Mouse (Mus musculus) forebrain, embryonic 10.5 days (tissue): ENCODE measurements at regions not wholly inside any gene's neighbourhood (a gene's known extent, or its start where the extent isn't known, plus 50 kb on each side); places are given as distances from the start of the nearest gene placed in this dataset.

Experiments used
- DNase-seq: peaks from one replicate; pipeline ENCODE4 v3.0.0-alpha.2; 2017; ENCODE audit warnings: low spot score; ENCODE audit errors: extremely low spot score
- H3K27ac ChIP-seq: fragments of 300-500 bp; sonication (generic); 2 replicates; pipeline ENCODE4 v1.5.1; 2016; ENCODE audit warnings: mild to moderate bottlenecking
- H3K27me3 ChIP-seq: fragments of 300-500 bp; sonication (generic); 2 replicates; pipeline ENCODE4 v1.6.1; 2016; ENCODE audit warnings: mild to moderate bottlenecking; ENCODE audit not compliant: poor library complexity, severe bottlenecking
- H3K36me3 ChIP-seq: fragments of 300-500 bp; sonication (generic); replicated peaks from 2 replicates; pipeline ENCODE4 v1.6.1; 2016; ENCODE audit warnings: mild to moderate bottlenecking, moderate library complexity
- H3K4me1 ChIP-seq: fragments of 300-500 bp; sonication (generic); 2 replicates; pipeline ENCODE4 v1.6.1; 2016
- H3K4me3 ChIP-seq: fragments of 300-500 bp; sonication (generic); 2 replicates; pipeline ENCODE4 v1.5.1; 2016; ENCODE audit warnings: mild to moderate bottlenecking, moderate library complexity
- H3K9me3 ChIP-seq: fragments of 300-500 bp; sonication (generic); 2 replicates; pipeline ENCODE4 v1.6.1; 2016; ENCODE audit warnings: mild to moderate bottlenecking, moderate library complexity
- WGBS: fragments of 180-500 bp; shearing (Covaris S2); methylation state at CpG from one replicate; pipeline ENCODE4 v1.1.7; 2016; 5-methylcytosine and 5-hydroxymethylcytosine counted together

DNA sequence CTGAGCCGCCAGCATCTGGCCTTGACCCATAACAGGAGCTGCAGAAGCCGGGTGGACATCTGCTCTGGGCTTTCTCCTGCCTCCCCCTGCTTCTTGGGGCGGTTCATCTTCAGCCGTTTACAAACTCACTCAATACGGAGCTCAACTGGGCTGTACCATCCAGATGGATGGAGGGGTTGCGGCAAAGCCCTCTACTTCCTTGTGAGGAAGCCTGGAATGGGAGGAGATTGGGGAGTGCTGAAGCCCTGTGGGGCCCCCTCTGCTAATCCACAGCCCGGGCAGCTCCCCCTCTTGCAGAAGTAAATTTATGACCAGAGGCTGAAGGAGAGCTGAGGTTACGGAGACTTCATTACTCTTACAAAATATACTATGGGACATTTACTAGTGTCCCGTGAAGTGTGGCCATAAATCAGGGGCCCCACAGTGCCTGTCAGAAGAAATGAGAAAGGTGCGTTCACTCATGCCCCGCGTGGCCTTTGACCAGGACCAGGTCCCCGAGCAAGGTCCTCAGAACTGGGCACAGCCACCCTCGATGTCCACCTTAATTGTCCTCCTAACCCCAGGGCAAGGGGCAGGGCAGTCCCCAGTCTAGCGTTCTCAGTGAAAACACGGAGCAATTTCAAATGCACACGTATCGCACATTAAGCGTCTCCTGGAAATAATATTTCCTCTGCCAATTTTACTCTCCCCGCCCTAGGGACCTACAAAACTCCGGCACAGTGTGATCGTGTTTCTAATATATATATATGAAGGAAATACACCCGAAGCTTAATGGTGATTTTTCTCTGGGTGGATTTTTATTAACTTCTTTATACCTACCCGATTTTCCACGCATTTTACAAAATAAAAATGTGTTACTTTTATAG is 115.1 kb downstream of the Cdc5l start:
- Histone ChIP-seq H3K9me3 (0 out of 2 replicates have a peak, but pooled peaks cover 3% of the 10 kb centered on the region), H3K27ac (no peak overlapping the region), H3K36me3 (no peaks in the 10 kb centered on the region), H3K4me3 (no peak overlapping the region), H3K4me1 (peaks cover 14% of the 10 kb centered on the region), H3K27me3 (no peaks in the 10 kb centered on the region)
- 82% methylated on average over 25 of the region's 25 CpGs for WGBS
- no peak for DNase-seq

DNA sequence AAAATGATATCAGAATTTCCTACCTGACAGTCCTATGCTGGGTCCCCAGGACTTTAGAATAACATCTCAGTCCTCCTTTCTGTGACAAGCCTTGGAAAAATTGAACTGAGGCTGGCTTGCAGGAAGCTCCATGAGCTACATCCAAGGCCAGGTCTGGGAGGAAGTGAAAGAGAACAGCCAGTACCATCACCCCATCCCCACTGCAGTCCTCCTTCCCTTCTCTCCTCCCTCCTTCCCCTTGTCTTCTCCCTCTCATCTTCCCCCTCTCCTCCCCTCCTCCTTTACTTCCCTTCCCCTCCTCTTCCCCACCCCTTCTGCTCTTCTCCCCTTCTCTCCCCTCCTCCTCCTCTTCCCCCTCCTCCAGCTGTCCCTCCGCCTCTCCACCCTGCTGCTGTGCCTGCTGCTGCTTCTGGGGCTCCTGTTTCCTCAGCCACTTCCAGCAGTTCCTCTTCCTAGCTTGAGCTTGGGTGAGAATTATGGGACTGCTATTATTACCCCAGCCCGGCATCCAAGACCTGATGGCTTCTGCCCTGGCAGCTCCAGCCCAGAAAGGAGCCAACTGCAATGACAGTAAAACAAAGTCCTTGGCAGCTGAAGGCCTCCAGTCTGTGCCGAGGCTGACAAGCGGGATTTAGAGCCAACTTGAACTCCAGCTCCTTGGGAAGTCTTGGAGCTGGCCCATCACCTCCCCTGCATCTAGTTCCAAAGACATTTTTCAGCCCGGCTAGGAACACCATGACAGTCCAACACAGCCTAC is 120.8 kb downstream of the Cdc5l start:
- H3K36me3 ChIP-seq, result no peaks in the 10 kb centered on the region
- 80% methylated on average over 5 of the region's 5 CpGs for WGBS
- peaks cover 9% of the 10 kb centered on the region for H3K4me1 ChIP-seq
- H3K27me3 ChIP-seq, result no peaks in the 10 kb centered on the region
- H3K27ac ChIP-seq, result no peak overlapping the region
- DNase-seq, result no peak
- H3K4me3 ChIP-seq, result no peak overlapping the region
- H3K9me3 ChIP-seq, result peaks cover 11% of the 10 kb centered on the region

- H3K27ac ChIP-seq, result no peak overlapping the region
- no peaks in the 10 kb centered on the region for H3K36me3 ChIP-seq
- peaks cover 7% of the 10 kb centered on the region for H3K9me3 ChIP-seq
- H3K4me3 ChIP-seq, result no peak overlapping the region
- H3K4me1 ChIP-seq, result peaks cover 3% of the 10 kb centered on the region; the same call in 1 of the 2 replicates
- 87% methylated on average over 7 of the region's 7 CpGs for WGBS
- DNase-seq, result no peak
- H3K27me3 ChIP-seq, result no peaks in the 10 kb centered on the region
These were observed 127.0 kb downstream of the Cdc5l start for GRCm38 (mm10) chr17:45306506-45306905.

- H3K27ac ChIP-seq, result no peak overlapping the region
- H3K27me3 ChIP-seq, result no peaks in the 10 kb centered on the region
- peaks cover 6% of the 10 kb centered on the region for H3K4me1 ChIP-seq
- H3K4me3 ChIP-seq, result no peak overlapping the region
- DNase-seq, result no peak
- 86% methylated on average over 6 of the region's 6 CpGs for WGBS
- H3K36me3 ChIP-seq, result no peaks in the 10 kb centered on the region
- H3K9me3 ChIP-seq, result no peaks in the 10 kb centered on the region
These were observed 130.4 kb downstream of the Cdc5l start for GRCm38 (mm10) chr17:45303183-45303582.

GRCm38 (mm10) chr17:45298355-45298754 is 135.2 kb downstream of the Cdc5l start:
- 35% methylated on average over 4 of the region's 4 CpGs for WGBS

DNA sequence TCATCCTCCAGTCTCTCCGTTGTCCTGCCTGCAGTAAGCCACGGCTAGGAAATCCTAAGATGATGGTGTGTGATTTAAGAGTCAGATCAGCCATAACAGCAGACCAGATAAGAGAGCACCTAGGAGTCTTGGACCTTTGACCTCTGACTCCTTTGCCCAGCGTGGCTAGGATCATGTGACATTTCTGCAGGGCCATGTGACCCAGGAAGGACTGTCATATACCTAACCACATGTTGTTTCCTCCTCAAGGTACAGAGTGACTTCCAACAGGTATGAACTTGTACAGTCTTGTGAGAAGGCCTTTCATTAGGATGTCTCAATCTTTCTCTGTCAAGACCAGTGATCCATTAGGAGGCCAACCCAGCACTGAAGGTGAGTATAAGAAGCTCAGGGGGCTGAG is 135.7 kb downstream of the Cdc5l start:
- Histone ChIP-seq H3K9me3 (peaks cover 3% of the 10 kb centered on the region; the same call in 1 of the 2 replicates), H3K4me1 (peaks cover 13% of the 10 kb centered on the region), H3K4me3 (no peak overlapping the region), H3K27ac (0 out of 2 replicates have a peak overlapping the region, but pooled peaks have one; percentile 65), H3K27me3 (no peaks in the 10 kb centered on the region), H3K36me3 (no peaks in the 10 kb centered on the region)
- no peak for DNase-seq
- WGBS, result 73% methylated on average over 3 of the region's 3 CpGs

More at GRCm38 (mm10) chr17:45298355-45298754, 135.2 kb downstream of the Cdc5l start:
- Histone ChIP-seq H3K9me3 (peaks cover 3% of the 10 kb centered on the region; the same call in 1 of the 2 replicates), H3K4me3 (no peak overlapping the region), H3K27ac (peak overlapping the region; percentile 65), H3K27me3 (no peaks in the 10 kb centered on the region), H3K36me3 (no peaks in the 10 kb centered on the region), H3K4me1 (peaks cover 10% of the 10 kb centered on the region)
- DNase-seq, result no peak

DNA sequence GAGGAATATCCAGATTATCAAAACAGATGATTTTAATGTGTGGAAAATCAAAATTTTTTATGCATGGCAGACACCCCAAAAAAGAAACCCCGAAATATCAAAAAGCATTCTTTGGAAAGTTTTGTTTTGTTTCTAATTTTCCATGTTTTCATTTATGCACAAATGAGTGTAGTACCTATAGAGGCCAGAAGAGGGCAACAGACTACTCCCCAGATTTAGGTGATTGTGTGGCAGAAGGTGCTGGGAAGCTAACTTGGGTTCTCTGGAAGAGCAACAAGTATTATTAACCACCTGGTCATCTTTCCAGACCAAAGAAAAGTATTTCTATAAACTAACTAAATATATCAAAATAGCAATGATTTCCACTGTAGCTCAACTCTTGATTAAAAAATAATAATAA is 137.2 kb downstream of the Cdc5l start:
- Histone ChIP-seq H3K4me3 (no peak overlapping the region), H3K4me1 (peaks cover 17% of the 10 kb centered on the region), H3K27ac (no peak overlapping the region), H3K9me3 (peaks cover 3% of the 10 kb centered on the region; the same call in 1 of the 2 replicates), H3K36me3 (no peaks in the 10 kb centered on the region), H3K27me3 (no peaks in the 10 kb centered on the region)
- WGBS, result 90% methylated on average over 1 of the region's 1 CpGs
- DNase-seq, result no peak

DNA sequence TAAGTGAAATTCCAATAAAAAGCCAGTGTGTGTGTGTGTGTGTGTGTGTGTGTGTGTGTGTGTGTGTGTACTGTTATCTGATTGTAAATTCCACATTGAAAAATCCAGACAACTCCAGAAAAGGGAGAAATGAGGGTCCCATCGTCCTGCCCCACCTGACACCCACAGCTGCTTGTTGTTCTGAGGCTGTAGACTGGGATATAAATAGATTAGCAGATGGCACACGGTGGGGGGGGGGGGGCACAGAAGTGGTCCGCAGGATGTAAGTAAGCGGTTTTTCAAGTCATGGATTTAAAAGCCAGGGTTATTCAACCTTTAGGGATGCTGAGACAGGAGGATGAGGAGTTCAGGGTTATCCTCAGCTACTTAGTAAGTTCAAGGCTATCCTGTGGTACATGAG is 138.7 kb downstream of the Cdc5l start:
- WGBS, result 83% methylated on average over 4 of the region's 4 CpGs
- no peak overlapping the region for H3K27ac ChIP-seq
- H3K4me3 ChIP-seq, result no peak overlapping the region
- DNase-seq, result no peak
- H3K27me3 ChIP-seq, result no peaks in the 10 kb centered on the region
- peaks cover 17% of the 10 kb centered on the region for H3K4me1 ChIP-seq
- peaks cover 3% of the 10 kb centered on the region; the same call in 1 of the 2 replicates for H3K9me3 ChIP-seq
- no peaks in the 10 kb centered on the region for H3K36me3 ChIP-seq

- Histone ChIP-seq H3K9me3 (peaks cover 3% of the 10 kb centered on the region; the same call in 1 of the 2 replicates), H3K27ac (no peak overlapping the region), H3K4me3 (no peak overlapping the region), H3K27me3 (no peaks in the 10 kb centered on the region), H3K36me3 (no peaks in the 10 kb centered on the region), H3K4me1 (peaks cover 17% of the 10 kb centered on the region)
- WGBS, result 90% methylated on average over 11 of the region's 11 CpGs
- DNase-seq, result no peak
These were observed 139.2 kb downstream of the Cdc5l start for GRCm38 (mm10) chr17:45294256-45294865.

GRCm38 (mm10) chr17:45292883-45293282 is 140.7 kb downstream of the Cdc5l start:
- Histone ChIP-seq H3K27ac (no peak overlapping the region), H3K4me1 (peaks cover 8% of the 10 kb centered on the region; the same call in 1 of the 2 replicates), H3K9me3 (peaks cover 3% of the 10 kb centered on the region; the same call in 1 of the 2 replicates), H3K27me3 (no peaks in the 10 kb centered on the region), H3K4me3 (no peak overlapping the region), H3K36me3 (no peaks in the 10 kb centered on the region)
- 68% methylated on average over 7 of the region's 7 CpGs for WGBS
- DNase-seq, result no peak

- Histone ChIP-seq H3K9me3 (no peaks in the 10 kb centered on the region), H3K27ac (no peak overlapping the region), H3K27me3 (no peaks in the 10 kb centered on the region), H3K36me3 (no peaks in the 10 kb centered on the region), H3K4me3 (no peak overlapping the region), H3K4me1 (peaks cover 7% of the 10 kb centered on the region; the same call in 1 of the 2 replicates)
- 77% methylated on average over 5 of the region's 5 CpGs for WGBS
- no peak for DNase-seq
These were observed 142.5 kb downstream of the Cdc5l start for GRCm38 (mm10) chr17:45291052-45291451.

DNA sequence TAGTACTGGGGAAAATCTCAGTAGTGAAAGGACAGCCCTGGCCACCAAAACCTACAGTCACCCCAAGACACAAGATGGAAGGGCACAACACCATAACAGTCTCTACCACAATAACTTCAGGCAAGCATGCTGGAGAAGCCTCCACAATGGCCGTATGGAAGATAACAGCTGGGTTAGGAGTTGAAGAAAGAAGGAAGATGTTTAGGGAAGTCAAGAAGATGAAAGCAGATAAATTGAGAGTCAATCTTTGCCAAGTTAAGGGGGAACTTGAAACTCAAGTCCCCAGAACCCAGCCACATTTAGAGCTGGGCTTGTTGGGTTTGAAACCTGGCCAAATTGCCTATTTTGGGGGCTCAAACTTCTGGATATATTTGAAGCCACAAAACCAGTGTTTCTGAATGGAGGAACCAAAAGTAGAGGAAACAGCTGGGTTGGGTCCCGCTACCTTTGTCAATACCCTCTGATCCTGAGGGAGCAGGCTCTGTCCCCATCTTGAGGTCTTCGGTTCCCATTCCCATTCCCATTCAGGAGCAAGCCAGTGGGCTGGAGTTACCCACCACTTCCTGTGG is 147.8 kb downstream of the Cdc5l start:
- no peak for DNase-seq
- H3K9me3 ChIP-seq, result no peaks in the 10 kb centered on the region
- whole genome bisulfite sequencing, result 93% methylated on average over 3 of the region's 3 CpGs
- H3K4me1 ChIP-seq, result no peaks in the 10 kb centered on the region
- H3K27me3 ChIP-seq, result no peaks in the 10 kb centered on the region
- no peak overlapping the region for H3K27ac ChIP-seq
- H3K36me3 ChIP-seq, result no peaks in the 10 kb centered on the region
- H3K4me3 ChIP-seq, result no peak overlapping the region
